Mouse (Mus musculus) gastrocnemius, postnatal 4 days (tissue): ENCODE data around the gene Ephx4. TPM values are rescaled to one million over a fixed set of nuclear protein-coding genes. Genes with fewer than 3 reads are reported as not detected.
"Not testable (repeated sequence)": the region's sequence is repeated elsewhere in the genome, so short reads cannot be mapped to it uniquely, and the experiment has no call there.

Experiments
- DNase-seq, 2 experiments: peaks; one replicate each; pipeline ENCODE4 v3.0.0; 2021 to 2022; ENCODE audit warnings: low spot score in 2 of 2, mixed read lengths in 2 of 2
- long read RNA-seq, 2 experiments: library from polyadenylated mRNA; stranded (forward); transcript quantifications; one replicate each; pipeline ENCODE4 v2.0.0; 2021
- total RNA-seq, 2 experiments: library from RNA; stranded (reverse); gene quantifications; 2 replicates each; pipeline ENCODE4 v1.2.3; 2021

The Ephx4 gene
- 1 to 10 TPM; 3.5 to 4.2 TPM for total RNA-seq
- long read RNA-seq, experiment 1, transcript Ephx4-201 (7 exons, 1,279 nt): major isoform, 9 of 9 reads
- long read RNA-seq, experiment 1, partial matches to known transcripts: 0 of 9 reads
- long read RNA-seq, experiment 1, other reads (novel, unspliced or antisense): 0 of 9 reads
- long read RNA-seq, experiment 2, partial matches to known transcripts: 0 of 3 reads
- long read RNA-seq, experiment 2, other reads (novel, unspliced or antisense): 0 of 3 reads

- DNase-seq: no peak
Measured at GRCm38 (mm10) chr5:107402436-107402835, at the start of gene Ephx4. Gene Ephx4 (plus strand): TSS chr5:107402736.

GRCm38 (mm10) chr5:107353981-107354380, 48.6 kb upstream of the Ephx4 start:
- no peak for DNase-seq

GRCm38 (mm10) chr5:107355801-107356200, 46.7 kb upstream of the Ephx4 start:
- peak in 1 of 2 experiments; percentile 40 for DNase-seq

- DNase-seq: no peak
Measured at GRCm38 (mm10) chr5:107357723-107358122, 44.8 kb upstream of the Ephx4 start.

GRCm38 (mm10) chr5:107359395-107360053, 43.0 kb upstream of the Ephx4 start:
- DNase-seq: peak; percentile 74 to 90

GRCm38 (mm10) chr5:107360054-107360730, 42.3 kb upstream of the Ephx4 start:
- DNase-seq: no peak

GRCm38 (mm10) chr5:107370040-107370439, 32.5 kb upstream of the Ephx4 start:
- DNase-seq: no peak

- DNase-seq: no peak
Measured at GRCm38 (mm10) chr5:107371335-107371734, 31.2 kb upstream of the Ephx4 start.

GRCm38 (mm10) chr5:107373256-107373655, 29.3 kb upstream of the Ephx4 start:
- DNase-seq: no peak

- DNase-seq: not testable (repeated sequence)
Measured at GRCm38 (mm10) chr5:107386448-107386847, 16.1 kb upstream of the Ephx4 start.

- DNase-seq: no peak
Measured at GRCm38 (mm10) chr5:107387788-107388187, 14.7 kb upstream of the Ephx4 start.

- DNase-seq: no peak
Measured at GRCm38 (mm10) chr5:107389373-107389772, 13.2 kb upstream of the Ephx4 start.

GRCm38 (mm10) chr5:107394437-107394836, 8.1 kb upstream of the Ephx4 start:
- DNase-seq: no peak

- DNase-seq: peak; percentile 18 to 35
Measured at GRCm38 (mm10) chr5:107403011-107403946, 743 bp downstream of the Ephx4 start.

GRCm38 (mm10) chr5:107403947-107404684, 1.6 kb downstream of the Ephx4 start:
- DNase-seq: no peak

GRCm38 (mm10) chr5:107405361-107405760, 2.8 kb downstream of the Ephx4 start:
- no peak for DNase-seq

GRCm38 (mm10) chr5:107410305-107410704, 7.8 kb downstream of the Ephx4 start:
- DNase-seq: no peak

- no peak for DNase-seq
Measured at GRCm38 (mm10) chr5:107411326-107411725, 8.8 kb downstream of the Ephx4 start.

GRCm38 (mm10) chr5:107412285-107412684, 9.7 kb downstream of the Ephx4 start:
- DNase-seq: no peak

- no peak for DNase-seq
Measured at GRCm38 (mm10) chr5:107415098-107415497, 12.6 kb downstream of the Ephx4 start.
